13 mouse cellular contexts compared by ENCODE assay signal in the genomic region with DNA sequence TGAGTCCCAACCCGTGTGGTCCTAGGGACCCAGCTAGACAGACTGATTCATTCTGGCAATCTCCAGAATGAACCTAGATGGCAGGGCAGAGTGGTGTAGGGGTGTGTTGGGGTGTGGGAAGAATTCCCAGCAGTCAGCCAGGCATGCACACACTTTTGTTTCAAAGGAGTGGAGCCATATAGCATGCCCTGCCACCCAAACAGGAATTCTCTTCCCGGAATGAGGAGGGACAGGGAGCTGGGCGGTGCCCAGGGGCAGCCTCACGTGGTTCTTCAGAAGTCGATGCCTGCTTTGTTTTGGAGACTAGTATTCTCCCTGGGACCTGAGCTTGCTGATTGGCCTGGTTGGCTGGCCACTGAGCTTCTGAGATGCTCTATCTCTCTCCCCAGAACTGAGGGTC.
"Had no signal": no experiment of that assay in that cellular context is flagged by ENCODE, and none has a peak within 500 bp of the region (broad histone marks: within the 10 kb centered on the region; RNA-seq: fewer than 3 reads in every experiment).

No protein-coding gene starts in this region.

- H3K27ac ChIP-seq: layer of hippocampus, adult 2 months; limb, embryonic 12.5 days; liver, embryonic 13.5 days; lung, embryonic 15.5 days; macrophage; midbrain, embryonic 15.5 days had no signal

- H3K27me3 ChIP-seq: limb, embryonic 12.5 days; liver, embryonic 13.5 days; lung, embryonic 15.5 days; midbrain, embryonic 15.5 days had no signal

- H3K4me2 ChIP-seq: limb, embryonic 12.5 days; liver, embryonic 13.5 days; lung, embryonic 15.5 days; midbrain, embryonic 11.5 days; midbrain, embryonic 15.5 days had no signal

- ATAC-seq: liver, postnatal 0 days; midbrain, embryonic 15.5 days had no signal

- H3K4me1 ChIP-seq: midbrain, embryonic 15.5 days had no signal

- H3K36me3 ChIP-seq: limb, embryonic 12.5 days; lung, embryonic 15.5 days had no signal

- DNase-seq: liver; liver, embryonic 13.5 days; liver, postnatal 0 days; lung, postnatal 14 days; right cerebral cortex, postnatal 25 days; thymus, postnatal 36 days had no signal

- H3K9me3 ChIP-seq: limb, embryonic 12.5 days; liver, embryonic 13.5 days; lung, embryonic 15.5 days; megakaryocyte, embryonic 14.5 days; midbrain, embryonic 15.5 days had no signal

- H3K9ac ChIP-seq: limb, embryonic 12.5 days; liver, embryonic 13.5 days; liver, postnatal 0 days; lung, embryonic 15.5 days; midbrain, embryonic 15.5 days had no signal

- H3K4me3 ChIP-seq: layer of hippocampus, adult 2 months; limb, embryonic 12.5 days; liver, embryonic 13.5 days; lung, embryonic 15.5 days; megakaryocyte, embryonic 14.5 days; midbrain, embryonic 15.5 days had no signal
